Mouse (Mus musculus) myocyte (in vitro differentiated cells): ENCODE results near the gene Lmna.

Experiments used
- CEBPB ChIP-seq: IDR thresholded peaks from 2 replicates; pipeline ENCODE4 v1.6.1; 2011; ENCODE audit warnings: mild to moderate bottlenecking, moderate library complexity; ENCODE audit not compliant: poor library complexity, insufficient read depth, severe bottlenecking
- E2F4 ChIP-seq: IDR thresholded peaks from one replicate; pipeline ENCODE4 v1.6.1; 2011; ENCODE audit warnings: mild to moderate bottlenecking, control low read depth, moderate library complexity; ENCODE audit not compliant: insufficient read depth
- MAX ChIP-seq: IDR thresholded peaks from one replicate; pipeline ENCODE4 v1.6.1; 2011; ENCODE audit warnings: low read depth, mild to moderate bottlenecking, control low read depth
- MYOD1 ChIP-seq, 3 experiments: IDR thresholded peaks; one replicate each; pipeline ENCODE4 v1.6.1; 2011; ENCODE audit warnings: control low read depth in 2 of 3, low read depth in 2 of 3, mild to moderate bottlenecking in 2 of 3, moderate library complexity in 1 of 3; ENCODE audit not compliant: insufficient read length in 2 of 3, control insufficient read depth in 1 of 3
- MYOG ChIP-seq, 3 experiments: IDR thresholded peaks; one replicate each; pipeline ENCODE4 v1.6.1; 2011; ENCODE audit warnings: control low read depth in 2 of 3, low read depth in 2 of 3, mild to moderate bottlenecking in 2 of 3; ENCODE audit not compliant: insufficient read length in 2 of 3, control insufficient read depth in 1 of 3, insufficient read depth in 1 of 3
- POLR2A ChIP-seq: IDR thresholded peaks from one replicate; pipeline ENCODE4 v1.6.1; 2011; ENCODE audit warnings: low read depth, mild to moderate bottlenecking, control low read depth, moderate library complexity; ENCODE audit not compliant: insufficient read length
- POLR2AphosphoS2 ChIP-seq: IDR thresholded peaks from one replicate; pipeline ENCODE4 v1.6.1; 2011; ENCODE audit warnings: low read depth, control low read depth; ENCODE audit not compliant: insufficient read length
- REST ChIP-seq: IDR thresholded peaks from one replicate; pipeline ENCODE4 v1.6.1; 2011; ENCODE audit warnings: mild to moderate bottlenecking, control low read depth, moderate library complexity; ENCODE audit not compliant: insufficient read depth, insufficient read length
- TCF12 ChIP-seq: IDR thresholded peaks from one replicate; pipeline ENCODE4 v1.6.1; 2011; ENCODE audit warnings: mild to moderate bottlenecking, control low read depth; ENCODE audit not compliant: poor library complexity, insufficient read depth, severe bottlenecking
- TCF3 ChIP-seq: IDR thresholded peaks from one replicate; pipeline ENCODE4 v1.6.1; 2011; ENCODE audit warnings: low read depth, control low read depth; ENCODE audit not compliant: insufficient read length
- USF1 ChIP-seq: IDR thresholded peaks from one replicate; pipeline ENCODE4 v1.6.1; 2011; ENCODE audit warnings: low read depth, mild to moderate bottlenecking, control low read depth, moderate library complexity

- TF ChIP-seq E2F4 (no peak), MAX (no peak), POLR2A (no peak), MYOG (IDR thresholded peaks at IDR 0.05; ENCODE audit: control insufficient read depth in 1 of 3, insufficient read depth in 1 of 3, insufficient read length in 2 of 3, low read depth in 2 of 3) (no peak), MYOD1 (IDR thresholded peaks at IDR 0.05; ENCODE audit: control insufficient read depth in 1 of 3, insufficient read length in 2 of 3, low read depth in 2 of 3) (no peak), USF1 (no peak), CEBPB (no peak), POLR2AphosphoS2 (no peak), TCF12 (no peak), REST (no peak), TCF3 (no peak)
These were observed 36.2 kb downstream of the Lmna start for GRCm38 (mm10) chr3:88473571-88473970.
